Mouse (Mus musculus) hindbrain, embryonic 14.5 days (tissue): ENCODE data around the gene Utrn. TPM values are rescaled to one million over a fixed set of nuclear protein-coding genes. Genes with fewer than 3 reads are reported as not detected.

Experiments
- ATAC-seq: fragments of 200-750 bp; cut with Nextera tagmentation; 2 replicates; pipeline ENCODE4 v1.8.0; 2017; ENCODE audit warnings: moderate number of reproducible peaks, mild to moderate bottlenecking, moderate TSS enrichment, moderate library complexity; ENCODE audit not compliant: low FRiP score
- DNase-seq: peaks from one replicate; pipeline ENCODE4 v3.0.0-alpha.2; 2015; ENCODE audit warnings: low spot score
- H3K27ac ChIP-seq: fragments of 300-500 bp; sonication (generic); 2 replicates; pipeline ENCODE4 v1.5.1; 2014; ENCODE audit warnings: mild to moderate bottlenecking, moderate library complexity
- H3K27me3 ChIP-seq: fragments of 300-500 bp; sonication (generic); 2 replicates; pipeline ENCODE4 v1.6.1; 2014; ENCODE audit warnings: mild to moderate bottlenecking, low read length, mixed read lengths; ENCODE audit not compliant: control insufficient read depth, insufficient read depth
- H3K36me3 ChIP-seq: fragments of 300-500 bp; sonication (generic); replicated peaks from 2 replicates; pipeline ENCODE4 v1.6.1; 2014; ENCODE audit not compliant: control insufficient read depth, insufficient read depth
- H3K4me1 ChIP-seq: fragments of 300-500 bp; sonication (generic); replicated peaks from 2 replicates; pipeline ENCODE4 v1.6.1; 2014; ENCODE audit warnings: antibody characterized with exemption, low read length, mixed read lengths; ENCODE audit not compliant: control insufficient read depth, insufficient read depth
- H3K4me2 ChIP-seq: fragments of 300-500 bp; sonication (generic); replicated peaks from 2 replicates; pipeline ENCODE4 v1.6.1; 2014; ENCODE audit warnings: mild to moderate bottlenecking, moderate library complexity
- H3K4me3 ChIP-seq: fragments of 300-500 bp; sonication (generic); replicated peaks from 2 replicates; pipeline ENCODE4 v1.5.1; 2014; ENCODE audit warnings: mild to moderate bottlenecking, low read length
- H3K9ac ChIP-seq: fragments of 300-500 bp; sonication (generic); 2 replicates; pipeline ENCODE4 v1.6.1; 2014
- H3K9me3 ChIP-seq: fragments of 300-500 bp; sonication (generic); 2 replicates; pipeline ENCODE4 v1.6.1; 2016; ENCODE audit warnings: low read length; ENCODE audit not compliant: control insufficient read depth
- WGBS: fragments of 180-500 bp; shearing (Covaris S2); extraction: QIAGEN DNeasy Blood & Tissue Kit; methylation state at CpG from one replicate; pipeline ENCODE4 v1.1.7; 2014; 5-methylcytosine and 5-hydroxymethylcytosine counted together
- polyA plus RNA-seq: library from polyadenylated mRNA; unstranded; fragments of >200 nt; fragmentation: Nextera tagmentation; extraction: Ambion mirVana; gene quantifications from 2 replicates; pipeline ENCODE4 v1.2.1, GENCODE M21; 2014

Utrn gene
- polyA plus RNA-seq, 1 experiment from 2014 or later = 28.2 TPM

DNA sequence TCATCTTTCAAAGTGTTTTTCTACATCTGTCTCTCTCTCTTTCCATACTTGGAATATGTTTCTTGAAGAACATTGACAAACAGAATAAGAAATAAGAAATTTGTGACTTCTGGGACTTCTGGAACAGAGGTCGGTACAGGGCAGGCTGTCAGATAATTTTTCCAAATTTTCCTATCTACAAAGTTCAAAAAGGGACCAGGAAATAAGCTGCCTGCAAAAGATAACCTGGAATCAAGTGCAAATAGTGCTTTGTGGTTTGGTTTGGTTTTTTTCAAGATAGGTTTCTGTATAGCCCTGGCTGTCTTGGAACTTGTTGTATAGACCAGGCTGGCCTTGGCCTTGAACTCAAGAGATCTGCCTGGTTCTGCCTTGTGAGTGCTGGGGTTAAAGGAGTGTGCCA is 490.0 kb downstream of the Utrn start:
- WGBS = 94% methylated on average over 1 of the region's 1 CpGs

GRCm38 (mm10) chr10:12377727-12378126 is 491.4 kb downstream of the Utrn start:
- no peaks in the 10 kb centered on the region for H3K27me3 ChIP-seq
- H3K4me1 ChIP-seq = no peaks in the 10 kb centered on the region
- H3K27ac ChIP-seq = no peak overlapping the region
- WGBS = 66% methylated on average over 3 of the region's 3 CpGs
- no peaks in the 10 kb centered on the region for H3K9me3 ChIP-seq
- no peak overlapping the region for H3K4me3 ChIP-seq
- no peak overlapping the region for H3K9ac ChIP-seq
- ATAC-seq (no peak), DNase-seq (no peak)
- H3K4me2 ChIP-seq = no peak overlapping the region
- H3K36me3 ChIP-seq = no peaks in the 10 kb centered on the region

More for the DNA sequence above, 490.0 kb downstream of the Utrn start:
- H3K27me3 ChIP-seq = no peaks in the 10 kb centered on the region
- no peaks in the 10 kb centered on the region for H3K4me1 ChIP-seq
- H3K9me3 ChIP-seq = no peaks in the 10 kb centered on the region
- ATAC-seq (no peak), DNase-seq (no peak)
- H3K4me2 ChIP-seq = no peak overlapping the region
- H3K27ac ChIP-seq = no peak overlapping the region
- H3K9ac ChIP-seq = no peak overlapping the region
- no peaks in the 10 kb centered on the region for H3K36me3 ChIP-seq
- H3K4me3 ChIP-seq = no peak overlapping the region

DNA sequence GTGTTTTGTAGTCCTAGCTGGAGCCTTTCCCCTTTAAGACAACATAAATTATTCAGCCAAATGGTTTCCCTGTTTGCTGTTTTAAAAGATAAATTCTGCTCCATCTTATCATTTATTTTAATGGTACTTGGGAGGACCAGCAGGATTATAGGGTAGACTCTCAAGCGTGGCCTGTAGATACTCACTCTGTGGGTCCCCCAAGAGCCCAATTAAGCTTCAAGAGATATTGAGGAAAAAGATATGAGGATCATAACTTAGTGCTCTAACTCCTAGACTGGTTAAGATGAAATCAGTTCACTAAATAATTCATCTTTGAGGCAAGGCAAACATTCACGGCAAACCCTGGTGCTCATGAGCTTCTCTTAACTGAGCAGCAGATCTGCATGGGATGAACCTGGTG is 493.1 kb downstream of the Utrn start:
- no peak for DNase-seq
- 84% methylated on average over 2 of the region's 2 CpGs for WGBS
- H3K4me2 ChIP-seq = no peak overlapping the region

GRCm38 (mm10) chr10:12374741-12375140 is 494.4 kb downstream of the Utrn start:
- Histone ChIP-seq H3K9ac (no peak overlapping the region), H3K27ac (no peak overlapping the region), H3K9me3 (no peaks in the 10 kb centered on the region), H3K27me3 (no peaks in the 10 kb centered on the region), H3K4me3 (no peak overlapping the region), H3K4me1 (no peaks in the 10 kb centered on the region), H3K36me3 (no peaks in the 10 kb centered on the region), H3K4me2 (no peak overlapping the region)
- DNase-seq (no peak), ATAC-seq (no peak)
- 92% methylated on average over 1 of the region's 1 CpGs for WGBS

More for the DNA sequence above, 493.1 kb downstream of the Utrn start:
- Histone ChIP-seq H3K9me3 (no peaks in the 10 kb centered on the region), H3K4me3 (no peak overlapping the region), H3K9ac (no peak overlapping the region), H3K4me1 (no peaks in the 10 kb centered on the region), H3K36me3 (no peaks in the 10 kb centered on the region), H3K27me3 (no peaks in the 10 kb centered on the region), H3K27ac (no peak overlapping the region)
- ATAC-seq = no peak

- Histone ChIP-seq H3K4me1 (no peaks in the 10 kb centered on the region), H3K4me2 (no peak overlapping the region), H3K27me3 (no peaks in the 10 kb centered on the region), H3K27ac (no peak overlapping the region), H3K9ac (no peak overlapping the region), H3K9me3 (no peaks in the 10 kb centered on the region), H3K36me3 (no peaks in the 10 kb centered on the region), H3K4me3 (no peak overlapping the region)
- DNase-seq (no peak), ATAC-seq (no peak)
- 79% methylated on average over 4 of the region's 4 CpGs for WGBS
Measured at GRCm38 (mm10) chr10:12354556-12354955, 514.6 kb downstream of the Utrn start.

DNA sequence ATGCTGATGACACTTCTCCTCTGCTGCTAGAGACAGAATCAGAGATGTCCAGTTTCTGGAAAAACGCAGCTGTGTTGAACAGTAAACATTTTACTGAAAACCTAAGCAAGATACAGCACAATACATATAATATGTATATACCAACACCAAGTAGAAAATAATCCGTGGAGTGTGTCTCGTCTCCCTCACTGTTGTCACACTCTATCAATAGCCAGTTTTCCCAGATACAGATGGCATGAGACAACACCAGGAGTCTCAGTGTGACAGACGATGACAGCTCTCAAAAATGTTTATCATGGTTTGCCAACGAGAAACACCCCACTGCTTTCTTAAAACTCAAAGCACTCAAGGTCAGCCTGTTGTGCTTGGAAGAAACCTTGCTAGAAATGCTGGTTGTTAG is 515.1 kb downstream of the Utrn start:
- no peaks in the 10 kb centered on the region for H3K9me3 ChIP-seq
- H3K27me3 ChIP-seq = no peaks in the 10 kb centered on the region
- H3K9ac ChIP-seq = no peak overlapping the region
- ATAC-seq (no peak), DNase-seq (no peak)
- no peak overlapping the region for H3K27ac ChIP-seq
- WGBS = 75% methylated on average over 5 of the region's 5 CpGs
- H3K4me2 ChIP-seq = no peak overlapping the region
- no peaks in the 10 kb centered on the region for H3K4me1 ChIP-seq
- H3K4me3 ChIP-seq = no peak overlapping the region
- no peaks in the 10 kb centered on the region for H3K36me3 ChIP-seq

- Histone ChIP-seq H3K9ac (no peak overlapping the region), H3K9me3 (no peaks in the 10 kb centered on the region), H3K27ac (no peak overlapping the region), H3K36me3 (no peaks in the 10 kb centered on the region), H3K4me1 (no peaks in the 10 kb centered on the region), H3K27me3 (no peaks in the 10 kb centered on the region), H3K4me3 (no peak overlapping the region), H3K4me2 (no peak overlapping the region)
- WGBS = 61% methylated on average over 10 of the region's 10 CpGs
- ATAC-seq = no peak; the same call in 1 of the 2 replicates
- no peak for DNase-seq
Measured at GRCm38 (mm10) chr10:12339704-12340558, 529.2 kb downstream of the Utrn start.

DNA sequence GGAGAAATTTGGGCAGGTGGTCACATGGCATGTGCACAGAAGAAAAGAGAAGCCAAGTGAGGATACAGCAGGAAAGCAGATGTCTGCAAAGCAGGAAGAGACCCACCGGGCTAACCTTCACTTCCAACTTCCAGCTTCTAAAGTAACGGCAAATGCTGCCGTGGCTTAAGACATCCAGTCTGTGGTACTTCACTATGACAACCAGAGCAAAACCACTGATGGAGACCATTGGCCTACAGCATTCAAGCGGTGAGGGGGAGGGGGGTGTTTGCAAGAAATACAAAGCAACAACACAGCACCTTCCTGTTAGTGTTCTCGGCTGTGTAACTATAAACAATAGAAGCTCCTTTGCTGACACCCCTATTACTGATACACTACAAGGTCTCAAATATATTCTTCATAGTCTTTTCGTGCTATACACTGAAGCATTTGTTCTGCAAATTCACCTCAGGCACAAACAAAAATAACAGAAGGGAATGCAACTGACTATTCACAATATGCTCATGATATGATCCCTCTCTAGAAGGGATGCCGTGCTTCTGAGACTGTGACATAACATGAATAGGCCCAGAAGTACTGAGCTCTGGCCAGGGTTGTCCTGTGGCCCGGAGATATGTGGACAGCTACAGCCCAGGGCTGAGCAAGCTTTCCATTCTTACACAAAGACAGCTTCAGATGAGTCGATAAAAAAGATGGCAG is 530.0 kb downstream of the Utrn start:
- WGBS = 62% methylated on average over 9 of the region's 9 CpGs
- H3K4me1 ChIP-seq = no peaks in the 10 kb centered on the region

More for the DNA sequence above, 530.0 kb downstream of the Utrn start:
- H3K9me3 ChIP-seq = no peaks in the 10 kb centered on the region
- no peaks in the 10 kb centered on the region for H3K36me3 ChIP-seq
- no peak for DNase-seq
- H3K27ac ChIP-seq = no peak overlapping the region
- no peaks in the 10 kb centered on the region for H3K27me3 ChIP-seq
- 0 out of 2 replicates have a peak, but pooled peaks have one; percentile 17 for ATAC-seq
- H3K4me3 ChIP-seq = no peak overlapping the region
- H3K4me2 ChIP-seq = no peak overlapping the region
- no peak overlapping the region for H3K9ac ChIP-seq
